Mouse (Mus musculus) testis, postnatal 14 days (tissue): ENCODE measurements around the gene Ubxn6.

ENCODE experiments used
- DNase-seq: peaks from one replicate; pipeline ENCODE4 v3.0.0; 2021; ENCODE audit warnings: low spot score

Ubxn6 gene

GRCm38 (mm10) chr17:56023386-56023785 is 51.4 kb downstream of the Ubxn6 start:
- DNase-seq, result no peak

GRCm38 (mm10) chr17:56022989-56023290 is 51.9 kb downstream of the Ubxn6 start:
- no peak for DNase-seq

GRCm38 (mm10) chr17:56022131-56022988 is 52.5 kb downstream of the Ubxn6 start:
- DNase-seq, result no peak

DNA sequence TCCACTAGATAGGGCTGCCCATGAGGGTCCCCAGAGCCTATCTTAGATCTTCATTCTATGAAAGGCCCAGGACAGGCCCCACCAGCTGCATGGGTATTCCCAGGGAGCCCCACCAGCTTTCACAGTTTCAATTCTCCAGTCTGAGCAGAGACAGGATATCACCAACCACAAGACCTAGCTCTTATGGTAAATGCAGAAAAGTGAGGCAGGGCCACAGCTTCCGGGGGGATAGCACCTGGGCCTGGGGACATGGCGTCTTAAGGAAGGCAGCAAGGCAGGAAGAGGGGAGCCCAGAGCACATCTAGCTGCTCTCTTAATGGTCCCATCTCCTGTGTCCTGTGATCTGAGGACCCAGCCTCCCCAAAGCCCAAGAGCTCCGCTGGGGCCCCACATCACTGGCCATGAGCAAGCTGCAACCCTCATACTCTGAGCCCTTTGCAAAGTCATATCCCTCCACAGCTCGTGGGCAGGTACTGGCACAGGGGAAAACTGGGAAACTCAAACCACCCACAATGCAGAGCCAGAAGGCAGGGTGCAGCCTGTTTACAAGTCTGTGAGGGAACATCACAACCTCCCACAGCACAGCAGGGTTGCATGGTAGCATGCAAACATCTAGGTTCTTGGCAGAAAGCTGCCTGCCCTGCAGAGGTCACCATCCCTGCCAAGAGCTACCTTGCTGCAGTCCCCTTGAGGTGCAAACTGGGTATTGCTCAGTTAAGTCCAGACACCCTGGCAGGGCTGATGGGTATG is 53.5 kb downstream of the Ubxn6 start:
- DNase-seq, result no peak

- DNase-seq, result no peak
These were observed 54.3 kb downstream of the Ubxn6 start for GRCm38 (mm10) chr17:56020400-56021084.

DNA sequence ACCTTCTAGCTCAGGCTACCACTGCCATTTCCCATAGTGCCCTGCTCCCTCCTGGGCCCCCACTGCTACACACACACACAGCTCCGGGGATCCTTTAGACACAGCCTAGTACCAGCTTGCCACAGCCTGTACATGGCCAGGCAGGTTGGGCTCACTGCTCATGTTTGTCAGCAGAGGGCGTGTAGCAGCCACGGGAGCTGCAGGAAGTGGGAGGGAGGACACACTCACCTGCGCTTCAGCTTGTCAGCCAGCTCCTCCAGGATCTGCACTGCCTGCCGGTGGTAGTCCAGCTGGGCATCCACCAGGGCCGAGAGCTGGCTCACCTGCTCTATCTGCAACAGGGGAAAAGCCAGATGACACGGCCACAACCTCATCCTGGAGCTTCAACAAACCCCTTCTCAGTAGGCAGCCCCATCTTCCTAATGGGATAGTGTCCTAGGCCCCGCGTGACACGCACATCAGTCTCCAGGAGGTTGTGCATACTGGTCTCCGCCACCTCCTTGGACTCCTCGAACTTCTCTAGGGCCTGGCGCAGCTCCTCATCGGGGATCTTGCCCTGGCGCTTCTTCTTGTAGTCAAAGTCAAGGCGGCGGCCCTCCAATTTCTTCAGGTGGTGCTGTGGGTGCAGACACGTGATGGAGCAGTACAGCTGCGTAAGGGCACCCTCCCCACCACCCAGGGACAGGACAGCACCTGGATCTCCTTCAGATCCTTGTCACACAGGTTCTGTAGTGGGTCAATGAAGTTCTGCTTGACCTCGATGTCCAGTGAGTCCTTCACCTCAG is 56.3 kb downstream of the Ubxn6 start:
- DNase-seq, result no peak

GRCm38 (mm10) chr17:56017848-56018247 is 57.0 kb downstream of the Ubxn6 start:
- no peak for DNase-seq
